Mouse (Mus musculus): ENCODE measurements around the gene Lrig1. TPM values are rescaled to one million over a fixed set of nuclear protein-coding genes. Genes with fewer than 3 reads are reported as not detected.

Lrig1 gene
- total RNA-seq, 2 experiments from 2014 or later, result 35.9 to 38.8 TPM

DNA sequence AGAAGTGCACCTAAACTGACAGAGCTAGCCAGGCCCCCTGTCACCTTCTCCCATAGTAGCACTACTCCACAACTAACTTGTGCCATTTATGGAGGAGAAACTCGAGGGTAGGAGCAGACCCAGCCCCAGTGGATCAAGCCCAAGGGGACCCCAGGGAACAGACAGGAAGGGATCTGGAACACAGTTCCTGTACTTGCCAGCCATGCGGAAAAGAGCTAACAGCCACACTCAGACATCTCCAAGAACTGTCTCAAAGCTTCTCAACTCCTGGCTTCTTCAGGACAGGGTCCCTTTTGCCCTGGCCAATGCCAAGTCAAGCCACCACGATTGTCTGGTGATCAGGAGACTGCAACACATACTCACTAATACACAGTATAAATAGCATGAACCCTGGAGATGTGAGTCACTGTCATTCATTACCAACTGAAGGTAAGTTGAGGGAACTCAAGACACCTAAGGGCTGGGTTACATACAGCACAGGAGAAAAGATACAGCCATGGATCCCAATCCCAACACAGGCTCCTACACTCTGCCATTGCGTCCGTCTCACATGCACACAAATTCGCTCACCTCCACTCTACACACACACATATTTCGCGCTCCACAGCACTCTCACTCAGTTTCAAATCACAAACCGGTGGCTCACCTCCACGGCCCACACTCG, 1.3 kb downstream of the Lrig1 start:
- DNase-seq, result no peak

DNA sequence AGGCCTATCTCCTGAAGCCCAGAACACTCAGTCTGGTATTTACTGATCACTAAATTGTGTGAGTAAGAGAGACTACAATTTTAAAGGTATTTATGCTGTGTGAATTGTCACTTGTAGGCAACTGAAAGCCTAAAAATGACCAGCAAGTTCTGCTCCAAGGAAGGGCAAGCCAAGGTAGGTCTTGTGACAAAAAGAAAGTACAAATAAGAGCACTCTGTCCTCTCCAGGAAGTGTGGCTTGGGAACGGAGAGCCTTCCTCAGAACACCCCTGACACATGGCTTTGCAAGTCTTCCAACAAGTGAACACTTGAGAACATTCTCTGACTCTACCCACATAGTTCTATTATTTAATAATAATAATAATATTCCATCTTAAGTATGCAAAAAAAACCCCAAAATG, 2.5 kb downstream of the Lrig1 start:
- no peak for DNase-seq

DNA sequence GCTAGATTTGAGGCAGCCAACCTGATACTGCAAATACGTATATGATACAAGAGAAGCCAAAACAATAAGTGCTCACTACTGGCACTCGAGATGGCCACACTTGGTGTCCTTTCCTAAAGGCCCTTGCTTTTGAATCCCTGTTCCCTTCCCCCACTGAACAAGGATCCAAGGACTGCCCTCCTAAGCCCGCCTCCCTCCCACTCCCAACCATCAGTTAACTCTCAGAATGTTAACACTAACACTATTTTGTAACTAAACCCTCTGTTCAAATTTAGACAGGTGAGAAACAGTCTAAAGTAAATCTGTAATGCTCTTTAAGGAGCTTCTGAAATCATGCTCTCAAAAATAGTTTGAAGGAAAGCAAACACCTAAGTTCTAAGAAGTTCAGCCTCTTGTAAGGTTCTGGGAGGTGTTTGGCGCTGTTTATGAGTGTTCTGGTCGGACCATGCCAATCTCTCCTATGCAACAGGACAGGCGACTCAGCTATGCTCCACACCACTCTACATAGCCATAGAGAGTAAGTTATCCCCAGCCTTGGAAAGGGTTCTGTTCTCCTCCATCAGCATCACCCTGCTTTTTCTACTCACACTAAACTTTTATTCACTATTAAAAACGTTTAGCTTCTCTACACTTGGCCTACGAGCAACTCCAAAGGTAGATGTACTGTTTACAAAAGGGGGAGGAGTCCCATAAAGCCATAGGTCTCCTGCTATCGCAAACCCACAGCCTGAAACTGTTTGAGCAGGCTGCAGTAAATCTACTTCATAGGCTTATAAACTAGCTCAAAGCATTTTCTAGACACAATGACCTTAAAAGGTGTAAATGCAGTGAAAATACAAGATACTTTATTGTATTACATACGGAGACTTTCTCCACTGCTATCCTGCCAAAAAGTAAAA, 3.5 kb downstream of the Lrig1 start:
- DNase-seq, result no peak

DNA sequence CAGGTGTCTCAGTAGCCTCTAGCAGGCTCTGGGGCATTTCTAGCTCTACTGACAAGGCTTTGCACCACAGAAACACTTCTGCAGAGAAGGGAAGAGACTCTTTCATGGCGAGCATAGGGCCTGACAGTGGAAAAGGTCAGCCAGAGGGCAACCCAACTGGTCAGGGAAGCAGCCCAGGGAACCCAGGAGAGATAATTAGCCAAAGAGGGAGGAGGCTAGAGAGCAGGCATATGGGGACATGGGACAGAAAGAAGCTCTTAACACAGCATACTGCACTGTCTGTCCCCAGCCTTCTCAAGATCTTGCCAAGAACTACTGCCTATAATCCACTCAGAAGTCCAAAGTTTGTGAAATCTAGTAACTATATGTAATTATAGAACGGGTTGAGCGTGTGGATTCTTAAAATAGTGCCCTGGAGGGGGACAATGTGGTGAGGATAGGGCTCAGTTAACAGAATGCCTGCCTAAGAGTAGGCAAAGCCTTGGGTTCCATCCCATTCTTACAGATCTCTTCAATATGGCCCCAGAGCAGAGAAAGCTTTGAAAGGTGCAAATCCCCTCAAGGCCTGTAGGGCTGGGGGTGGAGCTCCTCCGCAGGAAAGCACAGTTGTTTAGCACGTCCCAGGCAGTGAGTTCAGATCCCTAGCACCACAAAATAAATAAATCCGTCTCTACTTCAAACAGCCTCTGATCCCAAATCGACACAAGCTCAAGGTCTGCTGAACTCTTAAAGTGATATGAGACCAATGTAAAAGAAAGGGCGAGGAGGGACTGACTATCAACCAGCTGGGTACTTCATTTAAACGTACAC, 4.6 kb downstream of the Lrig1 start:
- peak; percentile 70 for DNase-seq

DNA sequence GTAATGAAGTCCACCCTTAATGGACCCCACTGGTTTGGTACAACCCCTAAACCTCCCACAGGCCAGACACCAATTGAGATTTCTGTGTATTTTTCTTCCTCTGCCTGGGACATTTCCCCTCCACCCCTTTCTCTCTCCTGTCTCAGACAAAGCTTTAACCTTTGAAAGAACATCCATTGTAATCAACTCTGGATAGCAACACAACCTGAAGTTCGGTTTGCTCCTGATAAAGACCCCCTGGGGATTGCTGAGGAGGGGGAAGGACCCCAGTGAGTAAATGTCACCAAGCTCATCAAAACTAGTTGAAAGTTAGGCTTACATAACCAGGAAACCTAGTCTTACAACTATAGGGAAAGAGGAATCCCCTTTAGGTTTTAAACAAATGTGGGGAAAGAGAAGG, 5.5 kb downstream of the Lrig1 start:
- no peak for DNase-seq

DNA sequence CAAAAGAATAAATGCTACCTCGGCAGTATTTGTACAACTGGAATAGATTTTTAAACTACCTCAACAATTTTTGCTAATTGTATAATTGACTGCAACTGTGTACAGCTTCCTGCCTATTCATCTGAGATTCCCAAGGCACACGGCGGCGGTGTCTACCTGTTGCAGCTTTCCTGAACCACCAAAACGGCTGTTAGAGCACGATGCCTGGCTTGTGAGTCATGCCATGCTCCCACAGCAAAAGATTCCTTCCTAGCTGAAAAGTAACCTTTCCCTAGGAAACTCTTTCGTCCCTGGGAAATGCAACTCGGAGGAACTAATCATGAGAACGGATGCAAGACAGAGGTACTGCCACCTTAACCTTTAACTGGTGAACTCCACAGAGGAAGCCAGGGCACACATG, 6.9 kb downstream of the Lrig1 start:
- no peak for DNase-seq

DNA sequence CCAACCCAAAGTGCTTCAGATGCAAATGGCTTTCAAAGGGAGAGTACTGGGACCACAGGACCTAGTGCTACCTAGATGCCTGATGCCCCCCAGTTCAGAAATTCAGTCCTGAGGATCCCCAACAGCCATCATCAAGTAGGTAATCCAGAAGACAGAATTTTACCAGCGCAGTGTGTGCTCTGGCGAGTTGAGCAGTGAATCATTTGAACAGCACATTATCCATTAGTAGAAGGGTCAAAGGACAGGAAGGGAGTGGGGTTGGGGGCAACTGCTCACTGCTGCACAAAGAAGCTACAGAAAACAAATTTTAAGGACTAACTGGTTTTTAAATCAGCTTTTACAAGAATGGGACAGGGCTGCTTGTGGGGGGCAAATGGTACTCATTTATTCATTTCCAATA, 8.0 kb downstream of the Lrig1 start:
- no peak for DNase-seq

DNA sequence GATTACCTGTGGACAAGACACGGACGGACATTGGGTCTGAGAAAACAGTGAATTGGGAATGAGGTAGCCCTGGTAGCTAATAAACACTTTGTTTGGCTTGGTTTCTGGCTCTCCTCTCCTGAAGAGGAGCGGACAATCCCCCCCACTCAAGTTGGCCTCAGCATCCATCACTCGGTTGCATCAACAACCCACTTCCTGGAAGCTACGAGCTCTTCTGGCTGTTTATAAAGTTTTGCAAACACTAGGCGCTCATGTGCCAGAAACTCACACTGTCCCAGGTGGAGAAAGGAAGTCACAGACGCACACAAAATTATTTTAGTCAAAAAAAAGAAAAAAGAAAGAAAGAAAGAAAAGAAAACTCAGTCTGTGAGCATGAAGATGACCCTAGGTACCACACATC, 9.7 kb downstream of the Lrig1 start:
- no peak for DNase-seq

DNA sequence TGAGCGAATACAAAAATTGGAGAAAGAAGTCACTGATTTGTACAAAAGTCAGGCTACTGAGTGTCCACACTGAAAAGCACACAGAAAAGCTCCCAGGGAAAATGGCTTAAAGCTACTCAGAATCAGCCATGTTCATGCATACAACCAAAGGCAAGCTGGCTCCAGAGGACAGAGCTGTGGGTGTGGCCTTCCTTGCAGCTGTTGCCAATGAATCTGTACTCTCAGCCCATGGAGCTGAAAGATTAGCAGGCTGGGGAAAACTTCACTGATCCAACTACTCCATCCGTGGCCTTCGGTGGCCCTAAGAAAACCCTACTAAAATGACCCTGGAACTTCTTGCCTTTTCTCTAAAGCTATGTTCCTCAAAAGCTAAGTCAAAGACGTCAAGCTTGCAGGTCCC, 11.2 kb downstream of the Lrig1 start:
- peak; percentile 55 for DNase-seq

DNA sequence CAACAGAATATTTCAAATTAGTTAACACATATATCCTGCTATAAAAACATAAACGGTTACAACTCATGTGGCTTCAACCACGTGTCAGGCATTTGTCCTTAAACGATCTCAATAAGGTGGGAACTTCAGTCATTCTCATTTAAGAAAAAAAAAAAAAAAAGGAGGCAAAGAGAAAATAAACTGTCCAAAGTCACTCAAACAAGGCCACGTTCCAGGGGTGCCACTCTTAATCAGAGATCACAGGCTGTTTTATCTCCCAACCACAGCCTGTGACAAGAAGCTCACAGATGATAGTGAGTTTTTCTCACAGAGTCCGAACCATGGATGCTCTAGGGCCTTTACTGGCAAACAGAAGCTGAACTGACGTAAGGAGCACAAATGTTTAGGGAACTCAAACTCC, 13.9 kb downstream of the Lrig1 start:
- DNase-seq, result no peak

DNA sequence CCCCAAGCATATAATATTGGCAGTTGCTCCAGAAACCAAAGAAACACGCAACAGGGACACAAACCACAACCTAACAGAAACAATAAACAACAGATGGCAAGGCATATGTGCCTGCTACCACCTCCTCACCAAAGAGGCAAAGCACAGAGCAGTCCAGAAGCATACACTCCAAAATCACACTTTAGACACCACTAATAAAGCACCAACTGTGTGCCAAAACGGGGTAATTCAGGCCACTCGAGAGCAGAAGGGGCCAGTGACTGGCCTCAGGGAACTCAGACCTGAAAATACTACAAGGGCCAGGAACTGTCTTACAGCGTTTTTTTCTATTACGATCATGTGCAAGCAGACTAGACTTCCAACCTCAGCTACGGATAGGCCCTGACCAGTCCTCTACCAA, 14.3 kb downstream of the Lrig1 start:
- no peak for DNase-seq

DNA sequence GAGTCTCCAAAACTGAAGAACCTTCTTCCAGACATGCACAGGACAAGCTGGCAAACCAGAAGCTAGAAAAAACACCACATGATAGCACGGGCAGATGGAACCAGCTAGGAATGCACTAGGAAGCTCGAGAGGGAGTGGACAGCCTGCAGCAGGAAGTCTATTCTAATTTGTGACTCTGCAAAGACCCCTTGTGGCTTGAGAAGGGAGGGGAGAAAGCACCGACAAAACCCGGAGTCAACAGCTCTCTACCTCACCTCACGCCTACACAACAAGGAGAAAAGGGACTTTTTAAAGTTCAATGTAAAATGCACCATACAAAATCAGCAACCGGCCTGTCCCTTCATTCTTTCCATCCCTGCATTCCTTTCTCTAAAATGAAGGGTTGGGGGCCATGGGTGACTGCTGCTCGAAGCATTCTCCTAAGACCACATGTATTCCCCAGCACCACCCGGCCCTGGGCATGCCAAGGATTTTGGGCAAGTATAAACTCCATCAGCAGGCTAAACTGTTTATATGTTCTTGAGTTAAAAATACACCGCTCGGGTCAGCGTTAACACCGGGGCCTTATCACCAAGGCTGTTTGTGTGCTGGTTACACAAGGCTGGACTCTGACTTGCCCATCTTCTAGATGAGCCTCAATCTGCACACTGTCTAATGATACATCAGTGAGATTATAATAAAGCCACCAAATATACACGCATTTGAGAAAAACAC, 15.0 kb downstream of the Lrig1 start:
- no peak for DNase-seq

DNA sequence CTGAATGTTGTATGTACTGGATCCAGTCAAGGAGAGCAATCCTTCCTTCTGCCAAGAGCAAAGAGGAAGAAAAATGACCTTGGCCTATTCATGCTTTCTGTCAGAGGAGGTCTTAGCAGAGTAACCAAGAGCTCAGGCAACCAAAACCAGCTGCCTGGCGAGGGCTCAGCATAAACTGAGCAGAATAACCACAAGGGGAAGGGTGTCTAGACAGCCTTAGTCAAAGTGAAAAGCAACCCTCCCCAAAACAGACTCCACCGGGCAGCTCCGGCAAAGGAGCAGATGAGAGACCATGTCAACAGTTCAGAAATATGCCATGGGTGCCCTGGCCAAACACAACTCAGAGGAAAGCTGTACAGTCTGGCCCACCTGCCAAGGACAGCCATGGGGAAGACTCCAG, 16.3 kb downstream of the Lrig1 start:
- DNase-seq, result no peak

DNA sequence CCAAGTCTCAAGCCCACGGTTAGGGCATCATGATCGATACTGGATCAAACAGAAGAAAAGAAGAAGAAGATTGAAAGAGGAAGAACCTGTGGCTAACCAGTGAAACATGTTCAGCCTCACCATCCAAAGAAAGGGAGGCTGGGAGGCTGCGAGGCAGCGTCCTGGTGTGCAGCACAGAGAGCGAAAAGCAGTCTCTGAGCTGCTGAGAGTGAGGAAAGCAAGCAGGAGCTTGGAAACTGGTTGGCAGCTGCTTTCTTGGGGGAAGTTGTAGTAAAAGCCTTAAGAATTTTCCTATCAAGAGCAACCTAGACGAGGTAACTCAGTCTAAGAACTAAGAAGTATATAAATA, 17.7 kb downstream of the Lrig1 start:
- DNase-seq, result no peak

DNA sequence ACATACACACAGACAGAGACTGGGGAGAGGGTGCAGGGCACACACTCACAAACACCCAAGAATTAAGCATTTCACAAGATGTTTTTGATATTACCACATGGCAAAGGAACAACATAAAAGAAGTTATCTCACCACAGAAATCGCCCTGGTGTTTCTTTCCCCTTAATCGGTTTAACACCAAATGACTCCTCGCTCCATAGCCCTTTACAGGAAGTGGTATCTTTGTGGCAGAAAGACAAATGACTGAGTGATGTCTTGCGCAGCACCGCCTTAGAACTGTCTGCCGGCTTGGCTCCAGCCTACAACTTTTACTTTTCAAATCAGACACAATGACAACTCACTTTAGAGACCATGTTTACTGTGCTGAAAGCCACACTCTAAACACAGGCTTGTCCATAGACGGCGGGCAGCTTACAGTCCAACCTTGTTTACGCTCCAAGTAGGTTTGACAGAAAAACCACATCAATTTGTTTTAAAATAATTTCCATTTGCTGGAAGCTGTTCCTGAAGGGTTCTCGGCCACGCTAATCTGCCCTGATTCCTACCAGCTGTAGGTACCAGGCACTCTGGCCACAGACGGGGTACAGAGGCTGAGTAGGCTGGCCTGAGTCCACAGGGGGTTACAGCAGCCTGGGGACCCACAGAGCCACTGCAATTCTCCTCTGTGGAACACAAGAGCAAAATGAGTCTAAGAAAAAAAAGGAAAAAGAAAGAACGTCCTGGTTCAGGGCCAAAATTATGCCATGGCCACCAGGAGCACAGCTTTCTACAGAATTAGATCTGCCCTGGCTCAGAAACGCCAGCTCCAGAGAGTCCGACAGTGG, 18.3 kb downstream of the Lrig1 start:
- no peak for DNase-seq

DNA sequence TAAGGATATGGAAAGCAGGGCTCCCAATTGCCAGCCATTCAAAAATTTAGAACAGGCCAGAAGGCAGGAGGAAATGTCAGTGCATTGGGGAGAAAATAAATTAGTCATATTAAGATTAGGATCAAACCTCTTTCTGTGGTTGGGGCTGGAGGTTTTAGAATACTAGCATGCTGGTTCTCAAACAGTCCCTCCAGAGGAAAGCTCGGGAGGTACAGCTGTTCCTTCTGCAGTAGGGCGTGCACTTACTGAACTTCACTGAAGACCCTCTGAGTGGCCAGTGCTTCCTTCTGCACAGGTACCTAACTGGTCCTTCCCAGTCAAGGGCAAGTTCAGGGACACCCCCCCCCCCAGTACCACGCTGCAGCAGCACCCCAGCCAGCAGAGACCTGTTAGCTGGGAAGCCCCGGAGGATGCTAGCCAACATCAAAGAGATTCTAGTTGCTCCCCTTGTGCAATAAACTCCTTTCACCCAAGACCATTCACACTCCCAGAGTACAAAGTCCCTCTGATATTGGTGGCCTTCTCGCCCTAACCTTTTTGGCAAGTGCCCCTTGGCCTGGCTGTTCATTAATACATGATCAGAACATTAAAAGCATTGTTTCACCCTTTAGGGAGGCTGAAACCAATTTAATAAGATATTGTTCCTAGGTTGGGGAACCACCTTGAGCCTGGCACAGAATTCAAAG, 19.1 kb downstream of the Lrig1 start:
- no peak for DNase-seq

DNA sequence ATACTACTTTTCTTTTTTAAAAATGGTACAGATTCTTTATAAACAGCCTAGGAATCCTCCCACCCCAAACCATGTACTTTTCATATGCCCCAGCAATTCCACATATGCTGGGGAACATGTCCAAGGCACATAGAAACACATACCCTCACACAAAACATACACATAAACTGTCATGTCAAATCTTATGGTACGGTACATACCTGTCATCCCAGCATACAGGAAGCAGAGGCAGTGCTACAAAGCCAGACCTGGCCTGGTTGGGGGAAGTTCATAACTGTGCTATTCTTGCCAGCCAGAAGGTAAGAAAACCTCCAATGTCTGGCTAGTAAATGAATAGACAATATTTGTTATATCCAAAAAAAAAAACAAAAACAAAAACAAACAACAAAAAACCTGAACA, 20.7 kb downstream of the Lrig1 start:
- no peak for DNase-seq

DNA sequence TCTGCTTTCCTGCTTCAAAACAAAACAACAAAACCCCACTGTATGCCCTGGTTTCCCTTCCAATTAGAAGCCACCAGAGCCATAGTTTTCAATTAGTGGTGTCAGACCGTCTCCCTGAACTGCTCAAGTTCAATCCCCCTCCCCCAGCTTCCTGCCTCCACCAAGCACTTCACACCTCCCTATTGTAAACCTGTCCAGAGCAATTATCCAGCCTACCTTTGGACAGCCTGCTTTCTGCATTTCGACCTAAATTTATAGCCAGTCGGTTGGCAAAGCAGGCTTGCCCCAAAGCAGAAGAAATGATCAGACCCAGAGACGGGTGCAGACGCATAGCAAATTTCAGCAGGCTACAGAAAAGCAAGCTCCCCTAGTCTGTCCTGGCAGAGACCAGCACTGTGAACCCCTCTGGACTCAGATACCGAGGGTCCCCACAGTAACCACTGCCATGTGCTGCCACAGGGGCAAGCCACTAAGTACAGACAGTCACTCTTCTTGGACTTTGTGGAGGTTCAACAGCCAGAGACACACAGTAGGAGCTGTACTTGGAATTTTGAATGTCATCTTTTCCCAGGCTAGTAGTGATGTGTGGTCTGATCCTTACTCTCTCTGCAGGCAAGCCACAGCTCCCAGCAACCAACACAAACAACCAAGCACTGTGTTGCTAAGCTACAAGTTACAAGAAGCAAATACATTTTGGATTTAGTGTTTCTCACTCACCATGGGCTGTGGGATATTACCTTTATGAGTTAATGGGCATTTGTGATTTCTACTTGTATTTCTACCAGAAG, 21.4 kb downstream of the Lrig1 start:
- DNase-seq, result no peak

DNA sequence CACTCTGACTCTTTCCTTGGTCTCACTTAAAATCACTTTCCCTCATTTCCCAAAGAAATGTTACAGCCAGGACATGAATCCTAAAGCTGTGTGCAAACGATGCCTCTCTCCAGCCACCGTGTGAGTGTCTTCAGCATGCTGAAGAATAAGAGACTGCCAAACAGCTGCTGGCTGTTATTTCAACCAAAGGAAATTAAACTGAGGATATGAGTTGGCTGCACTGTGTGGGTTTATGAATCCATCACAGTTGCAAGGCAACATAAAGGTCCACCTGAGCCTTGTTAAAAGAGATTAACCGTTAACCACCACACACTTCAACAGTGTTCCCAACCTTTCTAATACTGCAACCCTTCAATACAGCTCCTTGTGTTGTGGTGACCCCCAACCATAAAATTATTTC, 22.5 kb downstream of the Lrig1 start:
- no peak for DNase-seq

DNA sequence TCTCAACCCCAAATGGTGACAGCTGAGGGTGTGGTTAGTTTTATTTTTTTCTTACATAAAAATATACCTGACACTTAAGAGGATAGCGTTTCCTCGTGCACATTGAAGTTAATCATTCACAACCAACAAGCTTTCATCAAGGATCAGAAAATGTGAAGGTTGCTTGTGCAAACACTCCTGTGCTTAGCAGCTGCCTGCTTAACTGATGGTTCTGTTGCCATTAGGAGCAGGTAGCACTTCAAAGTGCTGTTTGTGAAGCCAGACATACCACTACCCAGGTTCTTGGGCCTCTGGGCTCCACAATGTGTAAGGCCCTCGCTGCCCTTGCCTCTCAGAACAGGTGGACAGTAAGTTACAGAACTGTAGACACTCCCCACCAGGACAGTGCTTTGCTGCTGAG, 23.1 kb downstream of the Lrig1 start:
- no peak for DNase-seq
